Mouse (Mus musculus): Measurements from ENCODE around the gene Ttc39b. TPM values are rescaled to one million over a fixed set of nuclear protein-coding genes. Genes with fewer than 3 reads are reported as not detected.
"Not testable (repeated sequence)": the region's sequence is repeated elsewhere in the genome, so short reads cannot be mapped to it uniquely, and the experiment has no call there.

Ttc39b gene
- polyA plus RNA-seq, 1 experiment = 1.9 TPM

DNA sequence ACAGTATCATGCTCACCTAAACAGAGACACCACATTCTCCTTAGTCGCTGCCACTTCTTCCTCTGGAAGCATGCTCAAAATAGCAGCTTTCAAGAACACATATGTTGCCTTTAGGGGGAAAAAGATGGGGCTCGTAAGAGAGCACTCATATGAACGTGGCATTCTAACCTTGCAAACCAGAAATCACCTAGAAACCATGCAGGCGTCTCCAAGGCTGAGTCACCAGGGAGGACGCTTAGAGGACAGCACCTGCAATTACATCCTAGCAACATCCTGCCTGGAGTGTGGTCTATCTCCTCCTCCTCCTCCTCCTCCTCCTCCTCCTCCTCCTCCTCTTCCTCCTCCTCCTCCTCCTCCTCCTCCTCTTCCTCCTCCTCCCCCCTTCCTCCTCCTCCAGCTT is 82.4 kb downstream of the Ttc39b start:
- no peaks in the 10 kb centered on the region for H3K4me1 ChIP-seq (ENCODE audit: control insufficient read depth, insufficient read depth, insufficient read length, low read length)
- H3K4me3 ChIP-seq (ENCODE audit: low read depth, low read length) = no peak overlapping the region
- WGBS = 76% methylated on average over 5 of the region's 5 CpGs
- TF ChIP-seq POLR2A (IDR thresholded peaks at IDR 0.05; ENCODE audit: low read depth, low read length) (no peak), CTCF (IDR thresholded peaks at IDR 0.05; ENCODE audit: extremely low read depth, insufficient read length, insufficient replicate concordance, low read depth, low read length) (no peak)
- peaks cover 42% of the 10 kb centered on the region for H3K36me3 ChIP-seq (ENCODE audit: control insufficient read depth, insufficient read depth, low read length)
- H3K27me3 ChIP-seq (ENCODE audit: control insufficient read depth, insufficient read depth, low read length) = no peaks in the 10 kb centered on the region
- H3K27ac ChIP-seq (ENCODE audit: insufficient read depth, low read depth, low read length) = no peak overlapping the region

DNA sequence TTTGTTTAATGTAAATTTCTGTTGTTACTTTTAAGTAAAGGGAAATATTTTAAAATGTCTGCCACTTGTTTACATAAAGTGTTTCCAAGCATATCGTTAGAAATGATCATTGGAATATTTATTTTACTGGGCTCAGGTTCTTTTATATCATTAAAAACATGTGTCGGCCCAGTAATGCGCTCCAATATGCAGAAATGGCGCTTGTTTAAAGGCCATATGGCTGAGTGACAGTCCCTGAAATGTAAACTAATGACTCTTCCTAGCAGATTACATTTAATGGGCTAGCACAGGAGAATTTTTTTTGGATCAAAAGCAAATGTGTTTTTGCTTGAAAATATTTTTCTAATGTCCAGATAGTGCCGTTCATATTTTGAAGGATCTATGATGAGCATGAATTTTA is 86.4 kb downstream of the Ttc39b start:
- no peak for TF ChIP-seq POLR2A (IDR thresholded peaks at IDR 0.05; ENCODE audit: low read depth, low read length)
- TF ChIP-seq CTCF (IDR thresholded peaks at IDR 0.05; ENCODE audit: extremely low read depth, insufficient read length, insufficient replicate concordance, low read depth, low read length) = no peak

DNA sequence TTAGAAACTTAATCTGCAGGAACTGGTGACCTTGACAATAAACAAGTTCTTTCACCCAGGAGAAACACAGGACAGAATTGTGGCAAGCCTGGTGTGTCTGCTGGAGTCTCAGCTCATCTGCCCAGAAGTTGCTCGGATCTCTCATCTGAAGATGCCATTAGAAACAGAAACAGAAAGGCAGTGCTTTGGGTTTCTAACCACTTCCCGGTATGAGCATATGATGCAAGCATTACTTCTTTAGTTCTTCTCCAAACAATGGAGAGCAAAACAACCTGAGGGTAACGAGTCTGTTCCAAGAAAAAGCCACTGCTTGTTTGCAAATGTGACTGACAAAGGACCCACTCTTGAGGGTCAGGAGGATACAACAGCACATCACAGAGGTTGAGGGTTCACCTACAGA is 88.8 kb downstream of the Ttc39b start:
- H3K4me3 ChIP-seq (ENCODE audit: low read depth, low read length); H3K27ac ChIP-seq (ENCODE audit: insufficient read depth, low read depth, low read length); H3K4me1 ChIP-seq (ENCODE audit: control insufficient read depth, insufficient read depth, insufficient read length, low read length); H3K27me3 ChIP-seq (ENCODE audit: control insufficient read depth, insufficient read depth, low read length): not testable (repeated sequence)
- 90% methylated on average over 2 of the region's 3 CpGs for WGBS
- peaks cover 33% of the 10 kb centered on the region for H3K36me3 ChIP-seq (ENCODE audit: control insufficient read depth, insufficient read depth, low read length)

More for the DNA sequence above, 86.4 kb downstream of the Ttc39b start:
- 83% methylated on average over 5 of the region's 5 CpGs for WGBS
- peaks cover 29% of the 10 kb centered on the region for H3K36me3 ChIP-seq (ENCODE audit: control insufficient read depth, insufficient read depth, low read length)
- no peak overlapping the region for H3K27ac ChIP-seq (ENCODE audit: insufficient read depth, low read depth, low read length)
- no peaks in the 10 kb centered on the region for H3K27me3 ChIP-seq (ENCODE audit: control insufficient read depth, insufficient read depth, low read length)
- no peak overlapping the region for H3K4me3 ChIP-seq (ENCODE audit: low read depth, low read length)
- 0 out of 2 replicates have a peak, but pooled peaks cover 1% of the 10 kb centered on the region for H3K4me1 ChIP-seq (ENCODE audit: control insufficient read depth, insufficient read depth, insufficient read length, low read length)

DNA sequence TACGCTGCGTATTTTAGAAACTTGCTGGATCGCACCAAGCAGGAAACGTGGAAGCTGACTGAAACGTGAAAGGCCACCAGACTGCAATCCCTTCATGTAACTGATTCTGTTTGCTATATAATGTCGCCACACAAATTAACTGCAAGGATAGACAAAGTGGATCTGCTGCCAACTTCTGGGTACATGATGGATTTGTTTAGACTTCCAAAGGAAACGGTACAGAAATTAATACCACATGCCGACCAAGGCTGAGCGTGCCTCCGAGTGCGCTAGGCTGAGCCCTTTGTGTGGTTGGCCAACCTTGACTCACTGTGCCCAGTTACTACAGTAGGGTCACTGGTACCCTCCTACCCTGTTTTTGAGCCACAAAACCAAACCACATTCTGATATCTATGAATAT is 89.3 kb downstream of the Ttc39b start:
- no peak overlapping the region for H3K4me3 ChIP-seq (ENCODE audit: low read depth, low read length)
- H3K27ac ChIP-seq (ENCODE audit: insufficient read depth, low read depth, low read length) = no peak overlapping the region
- 0 out of 2 replicates have a peak, but pooled peaks cover 1% of the 10 kb centered on the region for H3K4me1 ChIP-seq (ENCODE audit: control insufficient read depth, insufficient read depth, insufficient read length, low read length)
- H3K27me3 ChIP-seq (ENCODE audit: control insufficient read depth, insufficient read depth, low read length) = no peaks in the 10 kb centered on the region
- WGBS = 88% methylated on average over 11 of the region's 11 CpGs
- TF ChIP-seq POLR2A (IDR thresholded peaks at IDR 0.05; ENCODE audit: low read depth, low read length) (no peak), CTCF (IDR thresholded peaks at IDR 0.05; ENCODE audit: extremely low read depth, insufficient read length, insufficient replicate concordance, low read depth, low read length) (no peak)
- peaks cover 33% of the 10 kb centered on the region for H3K36me3 ChIP-seq (ENCODE audit: control insufficient read depth, insufficient read depth, low read length)

DNA sequence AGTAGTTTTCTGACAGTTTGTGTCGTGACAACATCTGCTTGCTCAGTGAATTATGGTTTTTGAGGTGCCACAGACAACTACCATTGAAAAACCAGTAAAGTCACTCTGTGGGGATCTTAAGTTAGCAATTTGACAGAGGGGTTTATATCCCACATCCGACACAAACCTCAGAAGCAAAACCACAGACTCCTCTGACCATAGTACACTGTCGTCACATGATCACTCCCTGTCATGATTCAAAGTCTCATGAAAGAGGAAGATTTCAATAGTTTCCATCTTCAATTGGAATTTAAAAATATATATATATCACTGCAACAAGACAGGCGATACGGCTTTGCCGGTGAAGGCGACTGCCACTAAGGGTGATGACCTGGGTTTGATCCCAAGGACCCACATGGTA is 89.9 kb downstream of the Ttc39b start:
- 88% methylated on average over 7 of the region's 7 CpGs for WGBS
- no peak overlapping the region for H3K4me3 ChIP-seq (ENCODE audit: low read depth, low read length)
- H3K36me3 ChIP-seq (ENCODE audit: control insufficient read depth, insufficient read depth, low read length) = peaks cover 33% of the 10 kb centered on the region
- TF ChIP-seq POLR2A (IDR thresholded peaks at IDR 0.05; ENCODE audit: low read depth, low read length) (no peak), CTCF (IDR thresholded peaks at IDR 0.05; ENCODE audit: extremely low read depth, insufficient read length, insufficient replicate concordance, low read depth, low read length) (no peak)
- H3K27ac ChIP-seq (ENCODE audit: insufficient read depth, low read depth, low read length) = no peak overlapping the region
- 0 out of 2 replicates have a peak, but pooled peaks cover 1% of the 10 kb centered on the region for H3K4me1 ChIP-seq (ENCODE audit: control insufficient read depth, insufficient read depth, insufficient read length, low read length)
- H3K27me3 ChIP-seq (ENCODE audit: control insufficient read depth, insufficient read depth, low read length) = no peaks in the 10 kb centered on the region

DNA sequence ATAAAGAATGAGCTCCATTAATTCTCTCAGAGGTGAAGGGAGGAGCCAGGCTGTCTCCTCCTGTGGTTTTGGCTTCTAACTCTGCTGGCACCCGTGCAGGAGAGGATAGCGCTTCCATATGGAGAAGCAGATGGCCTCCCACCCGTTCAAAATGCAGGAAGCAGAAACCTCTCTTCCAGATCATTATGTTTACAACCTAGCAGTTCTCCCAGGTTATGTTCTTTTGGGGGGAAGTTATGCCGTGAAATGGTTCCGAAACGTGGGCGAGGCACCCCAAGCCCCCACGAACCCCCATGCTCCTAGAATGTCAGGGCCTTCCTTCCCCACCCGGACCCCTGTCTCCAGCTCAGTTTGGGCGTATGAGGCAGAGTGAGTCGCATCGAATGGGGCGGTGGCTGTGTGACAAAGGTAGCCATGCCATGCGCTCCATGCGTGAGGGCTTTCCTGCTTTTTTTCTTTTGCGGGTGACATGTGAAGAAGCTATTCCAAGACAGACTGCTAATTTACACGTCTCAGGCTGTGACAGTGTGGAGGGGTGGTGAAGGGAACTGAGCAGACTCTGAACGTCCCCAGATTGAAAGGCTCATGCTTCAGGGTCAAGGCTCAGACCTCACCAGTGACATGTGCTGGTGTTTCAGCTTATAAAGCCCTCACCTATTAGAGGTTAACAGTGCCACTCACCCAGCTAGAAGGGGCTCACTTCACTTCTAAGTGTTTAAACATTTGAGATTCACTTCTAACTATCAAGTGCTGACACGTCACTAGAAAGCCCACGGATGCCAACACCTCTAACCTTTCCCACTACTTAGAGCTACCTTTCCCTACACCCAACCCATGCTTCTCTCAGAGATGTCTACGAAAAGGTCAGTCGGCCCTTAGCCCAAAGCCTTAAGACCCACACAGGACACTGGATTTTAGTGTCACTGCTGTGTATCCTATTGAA is 90.6 kb downstream of the Ttc39b start:
- Histone ChIP-seq H3K4me3 (ENCODE audit: low read depth, low read length) (no peak overlapping the region), H3K4me1 (ENCODE audit: control insufficient read depth, insufficient read depth, insufficient read length, low read length) (0 out of 2 replicates have a peak, but pooled peaks cover 1% of the 10 kb centered on the region), H3K27me3 (ENCODE audit: control insufficient read depth, insufficient read depth, low read length) (no peaks in the 10 kb centered on the region), H3K36me3 (ENCODE audit: control insufficient read depth, insufficient read depth, low read length) (peaks cover 36% of the 10 kb centered on the region), H3K27ac (ENCODE audit: insufficient read depth, low read depth, low read length) (no peak overlapping the region)
- TF ChIP-seq CTCF (IDR thresholded peaks at IDR 0.05; ENCODE audit: extremely low read depth, insufficient read length, insufficient replicate concordance, low read depth, low read length) (no peak), POLR2A (IDR thresholded peaks at IDR 0.05; ENCODE audit: low read depth, low read length) (no peak)
- WGBS = 85% methylated on average over 22 of the region's 22 CpGs

DNA sequence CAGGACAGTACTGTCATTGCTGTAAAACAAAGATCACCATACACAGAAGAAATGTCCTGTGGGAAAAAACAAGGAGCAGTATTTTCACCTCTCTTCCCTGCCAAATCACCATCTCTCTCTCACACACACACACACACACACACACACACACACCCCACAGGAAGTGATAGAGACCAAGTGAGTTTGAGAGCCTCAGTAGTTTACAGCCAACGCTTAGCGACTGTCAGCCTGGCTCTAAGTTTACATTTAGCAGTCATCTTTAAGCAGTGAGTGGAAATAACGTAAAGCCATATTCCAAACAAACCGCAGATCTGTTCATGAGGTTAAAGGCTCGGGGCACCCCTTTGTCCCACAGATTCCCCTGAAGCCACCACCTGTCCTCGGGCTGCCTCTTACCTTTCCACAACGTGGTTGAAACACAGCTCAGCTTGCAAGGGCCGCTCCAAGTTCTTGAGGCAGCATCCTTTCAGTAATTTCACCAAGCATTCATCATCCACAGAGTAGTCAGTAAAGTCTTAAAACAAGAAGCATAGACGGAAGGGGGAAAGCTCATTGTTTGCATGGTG is 91.7 kb downstream of the Ttc39b start:
- 0 out of 2 replicates have a peak, but pooled peaks cover 1% of the 10 kb centered on the region for H3K4me1 ChIP-seq (ENCODE audit: control insufficient read depth, insufficient read depth, insufficient read length, low read length)
- peaks cover 39% of the 10 kb centered on the region for H3K36me3 ChIP-seq (ENCODE audit: control insufficient read depth, insufficient read depth, low read length)
- TF ChIP-seq POLR2A (IDR thresholded peaks at IDR 0.05; ENCODE audit: low read depth, low read length) (no peak), CTCF (IDR thresholded peaks at IDR 0.05; ENCODE audit: extremely low read depth, insufficient read length, insufficient replicate concordance, low read depth, low read length) (no peak)
- WGBS = 77% methylated on average over 9 of the region's 9 CpGs
- no peaks in the 10 kb centered on the region for H3K27me3 ChIP-seq (ENCODE audit: control insufficient read depth, insufficient read depth, low read length)
- H3K4me3 ChIP-seq (ENCODE audit: low read depth, low read length) = no peak overlapping the region
- no peak overlapping the region for H3K27ac ChIP-seq (ENCODE audit: insufficient read depth, low read depth, low read length)

All from small intestine, adult 2 months (tissue).